Mouse (Mus musculus): ENCODE measurements around the gene Sgf29.
A peak's percentile ranks its signal among the peaks of the same experiment; 100 is the strongest.
"Not testable (repeated sequence)": the region's sequence is repeated elsewhere in the genome, so short reads cannot be mapped to it uniquely, and the experiment has no call there.

The Sgf29 gene

GRCm38 (mm10) chr7:126681221-126681620, 32.1 kb downstream of the Sgf29 start:
- no peak for DNase-seq (ENCODE audit: extremely low spot score, low spot score)

GRCm38 (mm10) chr7:126688156-126688555, 39.0 kb downstream of the Sgf29 start:
- not testable (repeated sequence) for DNase-seq (ENCODE audit: extremely low spot score, low spot score)

- DNase-seq (ENCODE audit: extremely low spot score, low spot score): no peak
These were observed 39.9 kb downstream of the Sgf29 start for GRCm38 (mm10) chr7:126689021-126689420.

GRCm38 (mm10) chr7:126690737-126691136, 41.6 kb downstream of the Sgf29 start:
- no peak for DNase-seq (ENCODE audit: extremely low spot score, low spot score)

GRCm38 (mm10) chr7:126691676-126692075, 42.6 kb downstream of the Sgf29 start:
- no peak for DNase-seq (ENCODE audit: extremely low spot score, low spot score)

GRCm38 (mm10) chr7:126692426-126692825, 43.3 kb downstream of the Sgf29 start:
- DNase-seq (ENCODE audit: extremely low spot score, low spot score): no peak

GRCm38 (mm10) chr7:126693256-126693655, 44.1 kb downstream of the Sgf29 start:
- DNase-seq (ENCODE audit: extremely low spot score, low spot score): peak; percentile 75

- no peak for DNase-seq (ENCODE audit: extremely low spot score, low spot score)
These were observed 44.7 kb downstream of the Sgf29 start for GRCm38 (mm10) chr7:126693781-126694180.

GRCm38 (mm10) chr7:126694441-126695051, 45.4 kb downstream of the Sgf29 start:
- DNase-seq (ENCODE audit: extremely low spot score, low spot score): no peak

- no peak for DNase-seq (ENCODE audit: extremely low spot score, low spot score)
These were observed 46.1 kb downstream of the Sgf29 start, which contains the start of gene Bola2 for GRCm38 (mm10) chr7:126695210-126695611. Gene Bola2 (plus strand): TSS chr7:126695401.

GRCm38 (mm10) chr7:126695631-126696207, 46.6 kb downstream of the Sgf29 start, which contains the start of gene Slx1b:
Gene Slx1b (minus strand): TSS chr7:126695784.
- DNase-seq (ENCODE audit: extremely low spot score, low spot score): peak; percentile 95

- no peak for DNase-seq (ENCODE audit: extremely low spot score, low spot score)
These were observed 47.2 kb downstream of the Sgf29 start for GRCm38 (mm10) chr7:126696303-126696702.

GRCm38 (mm10) chr7:126696886-126697285, 47.8 kb downstream of the Sgf29 start:
- DNase-seq (ENCODE audit: extremely low spot score, low spot score): no peak

GRCm38 (mm10) chr7:126697838-126698237, 48.7 kb downstream of the Sgf29 start:
- no peak for DNase-seq (ENCODE audit: extremely low spot score, low spot score)

GRCm38 (mm10) chr7:126700063-126701015, 51.2 kb downstream of the Sgf29 start:
- DNase-seq (ENCODE audit: extremely low spot score, low spot score): no peak

- peak; percentile 87 for DNase-seq (ENCODE audit: extremely low spot score, low spot score)
These were observed 52.0 kb downstream of the Sgf29 start for GRCm38 (mm10) chr7:126701070-126701469.

GRCm38 (mm10) chr7:126701559-126702357, 52.6 kb downstream of the Sgf29 start:
- DNase-seq (ENCODE audit: extremely low spot score, low spot score): no peak

- DNase-seq (ENCODE audit: extremely low spot score, low spot score): no peak
These were observed 53.2 kb downstream of the Sgf29 start for GRCm38 (mm10) chr7:126702358-126702757.

- no peak for DNase-seq (ENCODE audit: extremely low spot score, low spot score)
These were observed 54.0 kb downstream of the Sgf29 start for GRCm38 (mm10) chr7:126702861-126703756.

GRCm38 (mm10) chr7:126703757-126704077, 54.6 kb downstream of the Sgf29 start:
- DNase-seq (ENCODE audit: extremely low spot score, low spot score): no peak
